Mouse (Mus musculus) fibroblast of lung, adult 2 months (primary cell): Measurements from ENCODE around the gene Rnf150.

Experiments used
- DNase-seq: peaks from one replicate; pipeline ENCODE4 v3.0.0-alpha.2; 2011; ENCODE audit warnings: low read depth

The Rnf150 gene

GRCm38 (mm10) chr8:82863041-82863744 is at the start of gene Rnf150:
TSS of gene Rnf150 (plus strand) at chr8:82863356.
- no peak for DNase-seq

DNA sequence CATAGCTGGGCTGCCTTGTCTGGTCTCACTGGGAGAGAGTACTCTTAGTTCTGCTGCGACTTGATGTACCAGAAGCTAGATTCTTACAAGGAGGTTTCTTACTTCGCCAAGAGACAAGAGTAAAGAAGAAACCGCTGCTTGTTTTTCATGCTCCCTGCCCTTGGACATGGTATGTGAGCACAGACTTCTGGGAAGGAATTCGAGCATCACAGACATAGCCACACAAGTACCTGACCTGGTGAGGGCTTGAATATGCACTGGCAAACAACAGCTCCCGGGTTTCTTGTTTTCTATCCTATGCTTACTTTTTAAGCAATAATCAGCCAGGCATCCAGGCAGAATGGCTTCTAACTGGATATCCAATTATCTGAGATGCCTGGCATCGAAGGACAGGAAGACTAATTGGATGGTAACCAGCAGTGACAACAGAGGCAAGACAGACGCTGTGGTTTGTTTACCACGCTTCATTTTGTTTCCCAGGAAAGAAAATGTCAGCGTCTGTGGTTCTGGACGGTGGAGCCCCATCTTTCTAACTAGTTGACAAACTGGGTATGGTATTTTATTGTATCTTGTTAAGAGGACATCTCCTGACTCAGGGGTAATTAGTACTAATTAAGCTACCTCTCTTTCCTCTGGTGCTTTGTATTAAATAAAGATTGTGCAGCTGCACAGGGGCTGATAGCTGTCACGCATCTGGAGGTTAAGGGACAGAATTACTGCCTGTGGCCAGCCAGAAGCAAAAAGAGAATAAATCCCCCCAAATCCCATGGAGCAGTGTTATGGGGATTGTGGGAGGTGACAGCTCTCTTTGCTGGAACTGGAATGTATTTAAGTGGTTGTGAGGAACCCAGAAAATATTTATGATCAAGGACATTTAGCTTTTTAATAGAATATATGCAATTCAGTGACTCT is 36.8 kb upstream of the Rnf150 start:
- DNase-seq, result no peak

DNA sequence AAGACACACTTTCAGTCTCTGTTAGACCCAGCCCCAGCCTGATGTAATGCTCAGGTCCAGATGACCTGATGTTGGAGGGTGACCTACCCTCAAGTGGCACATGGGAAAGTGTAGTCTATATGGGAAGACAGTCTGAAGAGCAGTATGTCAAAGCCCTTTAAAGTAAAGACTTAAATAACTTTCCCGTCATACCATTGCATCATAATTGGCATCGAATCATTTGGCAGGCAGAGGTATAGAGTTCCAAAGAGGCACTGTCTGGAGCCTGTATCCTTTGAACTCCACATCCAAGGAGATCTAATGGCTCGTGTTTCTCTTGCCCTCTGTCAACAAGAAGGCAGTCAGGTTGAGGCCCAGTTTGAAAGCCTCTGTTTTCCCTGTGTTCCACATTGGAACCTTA is 22.7 kb upstream of the Rnf150 start:
- no peak for DNase-seq

GRCm38 (mm10) chr8:82840963-82841362 is 22.2 kb upstream of the Rnf150 start:
- no peak for DNase-seq

DNA sequence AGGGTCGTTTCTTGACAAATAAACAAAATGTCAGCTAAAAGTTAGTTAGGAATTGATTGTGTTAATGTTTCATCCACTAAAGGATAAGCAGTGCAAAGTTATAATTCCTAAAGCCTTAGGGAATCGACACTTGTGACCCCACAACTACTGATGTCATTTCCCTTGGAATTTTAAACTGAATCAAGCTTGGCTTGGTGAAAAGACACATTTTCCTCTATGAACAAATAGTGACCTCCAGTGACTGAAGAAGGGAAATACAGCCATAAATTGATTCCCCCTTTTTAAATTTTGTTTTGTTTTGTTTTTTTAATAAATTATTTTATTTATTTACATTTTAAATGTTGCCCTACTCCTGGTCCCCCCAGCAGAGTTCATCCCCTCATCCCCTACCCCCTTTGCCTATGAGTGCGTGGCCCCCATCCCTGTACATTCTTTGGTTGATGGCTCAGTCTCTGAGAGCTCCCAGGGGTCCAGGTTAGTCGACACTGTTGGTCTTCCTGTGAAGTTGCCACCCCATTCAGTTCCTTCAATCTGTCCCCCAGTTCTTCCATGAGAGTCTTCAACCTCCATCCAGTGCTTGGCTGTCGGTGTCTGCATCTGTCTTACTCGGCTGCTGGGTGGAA is 21.5 kb upstream of the Rnf150 start:
- no peak for DNase-seq

DNA sequence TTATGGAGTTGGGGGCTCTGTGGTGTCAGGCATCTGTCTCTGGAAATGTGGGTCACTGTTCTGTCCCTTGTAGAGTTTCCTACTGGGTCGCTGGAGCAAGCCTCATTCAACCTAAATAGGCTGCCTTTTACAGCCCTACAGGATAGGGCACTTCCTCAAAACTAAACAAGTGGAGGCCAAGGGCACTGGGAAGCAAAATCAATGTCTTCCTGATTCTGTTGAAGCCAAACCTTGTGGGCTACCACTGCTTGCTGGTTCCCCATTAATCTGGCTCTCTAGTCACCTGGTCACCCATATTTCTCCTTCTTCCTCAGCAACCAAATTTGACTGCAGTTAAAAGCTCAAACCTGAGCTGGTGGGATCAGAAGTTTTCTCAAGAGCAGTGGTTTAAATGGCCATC is 19.5 kb upstream of the Rnf150 start:
- no peak for DNase-seq

GRCm38 (mm10) chr8:82844413-82844812 is 18.7 kb upstream of the Rnf150 start:
- no peak for DNase-seq

GRCm38 (mm10) chr8:82846098-82846497 is 17.1 kb upstream of the Rnf150 start:
- no peak for DNase-seq

DNA sequence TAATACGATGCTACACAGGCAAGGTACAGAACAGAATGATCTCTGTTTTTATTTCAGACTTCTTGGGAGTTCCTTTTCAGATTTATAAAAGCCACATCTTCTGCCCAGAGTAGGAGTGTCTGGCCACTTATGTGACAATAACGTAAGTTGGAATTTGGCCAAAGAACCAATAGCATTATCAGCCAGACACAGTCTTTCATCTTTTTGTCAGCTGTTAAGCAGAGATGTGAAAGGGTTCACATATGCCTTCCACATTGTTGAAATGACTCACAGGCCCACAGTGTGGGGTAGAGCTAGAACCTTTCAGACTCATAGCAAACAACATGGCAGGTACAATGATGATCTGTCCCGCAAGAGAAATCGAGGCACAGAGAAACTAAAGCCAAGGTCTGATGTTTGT is 16.4 kb upstream of the Rnf150 start:
- no peak for DNase-seq

GRCm38 (mm10) chr8:82858541-82859342 is 4.4 kb upstream of the Rnf150 start:
- no peak for DNase-seq

GRCm38 (mm10) chr8:82859343-82859620 is 3.9 kb upstream of the Rnf150 start:
- DNase-seq, result no peak

DNA sequence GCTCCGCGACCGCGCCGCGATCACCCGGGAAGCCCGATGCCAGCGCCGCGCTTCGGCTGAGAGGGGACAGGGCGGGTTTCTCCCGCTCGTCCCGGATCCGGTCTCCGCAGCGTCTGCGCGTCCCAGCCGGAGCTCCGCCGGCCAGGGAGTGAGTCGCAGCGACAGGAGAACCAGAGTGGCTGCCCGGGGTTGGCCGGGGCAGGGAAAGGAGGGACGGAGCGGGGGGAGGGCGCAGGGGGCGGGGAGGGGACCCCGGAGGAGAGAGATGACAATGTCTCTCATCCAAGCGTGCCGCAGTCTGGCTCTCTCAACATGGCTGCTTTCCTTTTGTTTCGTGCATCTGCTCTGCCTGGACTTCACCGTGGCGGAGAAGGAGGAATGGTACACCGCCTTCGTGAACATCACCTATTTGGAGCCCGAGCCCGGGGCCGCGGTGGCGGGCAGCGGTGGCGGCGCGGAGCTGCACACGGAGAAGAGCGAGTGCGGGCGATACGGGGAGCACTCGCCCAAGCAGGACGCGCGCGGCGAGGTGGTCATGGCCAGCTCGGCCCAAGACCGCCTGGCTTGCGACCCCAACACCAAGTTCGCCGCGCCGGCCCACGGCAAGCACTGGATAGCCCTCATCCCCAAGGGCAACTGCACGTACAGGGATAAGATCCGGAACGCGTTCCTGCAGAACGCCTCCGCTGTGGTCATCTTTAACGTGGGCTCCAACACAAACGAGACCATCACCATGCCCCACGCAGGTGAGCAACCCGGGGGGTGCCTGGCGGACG is 777 bp downstream of the Rnf150 start:
- DNase-seq, result no peak

DNA sequence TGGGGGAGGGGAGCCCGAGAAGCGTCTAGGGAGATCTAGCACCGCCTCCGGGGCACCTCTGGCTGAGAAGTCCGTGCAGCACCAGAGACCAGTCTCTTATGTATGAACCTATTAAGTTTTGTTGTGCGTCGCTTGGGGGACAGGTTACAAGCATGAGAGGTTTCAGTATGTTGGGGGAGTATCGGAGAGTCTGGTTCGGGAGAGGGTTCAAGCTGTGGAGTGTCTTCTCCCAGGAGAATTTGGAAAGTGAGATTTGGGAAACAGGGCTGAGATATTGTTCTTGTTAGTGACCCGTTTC is 1.3 kb downstream of the Rnf150 start:
- DNase-seq, result no peak

GRCm38 (mm10) chr8:82865239-82865638 is 2.1 kb downstream of the Rnf150 start:
- no peak for DNase-seq

DNA sequence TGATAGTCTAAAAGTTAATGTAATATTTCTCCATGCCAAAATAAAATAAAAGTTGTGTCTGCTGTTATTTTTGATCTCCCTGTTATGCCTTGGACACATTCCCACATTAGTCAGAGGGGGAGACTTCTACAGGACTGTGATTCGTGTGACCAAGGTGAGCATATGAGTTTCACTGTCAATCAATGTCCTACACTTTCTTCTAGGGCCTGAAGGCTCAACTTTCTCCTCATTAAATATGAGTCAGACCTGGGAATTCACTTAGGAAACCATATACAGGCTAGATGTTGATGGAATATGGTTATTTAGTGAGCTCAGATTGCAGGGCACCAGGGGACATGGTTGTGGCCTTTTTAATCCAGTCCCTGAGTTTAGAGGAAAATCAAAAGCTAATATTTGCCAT is 3.1 kb downstream of the Rnf150 start:
- no peak for DNase-seq

DNA sequence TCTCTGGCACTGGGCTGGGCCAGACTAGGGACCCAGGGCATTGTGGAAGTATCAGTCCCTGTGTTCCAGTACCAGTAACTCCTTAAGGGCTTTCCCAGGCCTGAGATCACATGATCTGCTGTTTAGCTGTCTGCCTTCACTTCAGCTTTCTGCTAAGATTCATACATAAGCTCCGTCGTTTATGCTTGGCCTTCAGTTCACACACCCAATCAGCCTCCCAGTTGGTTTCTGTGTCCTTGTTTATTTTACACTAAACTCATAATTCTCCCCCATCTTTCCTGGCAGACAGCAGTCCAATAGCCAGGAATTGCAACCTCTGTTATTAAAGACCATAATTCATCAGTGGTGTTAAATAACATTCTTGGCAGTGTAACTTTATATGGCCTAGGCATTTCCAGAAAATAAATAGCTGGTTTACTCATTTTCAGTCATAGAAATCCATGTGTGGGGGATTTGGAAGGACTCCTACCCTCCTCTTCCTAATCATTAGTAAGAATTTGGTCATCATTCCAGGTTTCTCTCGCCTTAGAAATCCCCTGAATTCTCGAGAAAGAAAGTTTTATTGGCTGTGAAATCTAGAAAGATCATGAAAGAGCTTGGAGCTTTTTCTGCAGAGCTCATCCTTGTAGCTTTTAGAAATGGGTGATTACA is 7.8 kb downstream of the Rnf150 start:
- DNase-seq, result peak; percentile 65

GRCm38 (mm10) chr8:82871986-82872385 is 8.8 kb downstream of the Rnf150 start:
- DNase-seq, result no peak

- no peak for DNase-seq
These were observed 10.9 kb downstream of the Rnf150 start for GRCm38 (mm10) chr8:82874102-82874501.

DNA sequence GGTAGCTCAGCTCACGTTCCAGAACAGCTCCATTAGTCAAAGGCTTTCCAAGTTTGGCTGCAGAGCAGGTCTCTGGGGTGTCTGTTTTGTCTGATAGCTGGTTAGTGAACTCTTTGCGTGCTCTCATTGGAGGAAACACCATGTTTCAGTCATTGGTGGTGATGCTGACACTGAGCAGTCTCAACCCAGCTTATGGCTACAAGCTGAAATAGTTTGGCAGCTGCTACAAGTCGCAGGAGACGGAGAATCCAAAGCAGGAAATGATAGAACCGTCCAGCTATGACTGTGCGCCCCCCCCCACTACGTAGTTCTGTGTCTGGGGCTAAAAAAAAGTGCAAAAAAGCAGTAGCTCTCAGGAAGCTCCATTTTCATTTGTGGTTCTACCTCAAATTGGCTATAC is 12.0 kb downstream of the Rnf150 start:
- no peak for DNase-seq

- DNase-seq, result no peak
These were observed 21.3 kb downstream of the Rnf150 start for GRCm38 (mm10) chr8:82884480-82884879.

- DNase-seq, result no peak
These were observed 24.1 kb downstream of the Rnf150 start for GRCm38 (mm10) chr8:82887234-82887633.
